Mouse (Mus musculus) cerebellum, adult 2 months (tissue): ENCODE measurements at regions not wholly inside any gene's neighbourhood (a gene's known extent, or its start where the extent isn't known, plus 50 kb on each side); places are given as distances from the start of the nearest gene placed in this dataset.

Experiments
- DNase-seq, 2 experiments: peaks; one replicate each; pipeline ENCODE4 v3.0.0; 2021
- H3K27ac ChIP-seq: fragments of 200-500 bp; 2 replicates; pipeline ENCODE4 v1.5.1; 2012; ENCODE audit warnings: low read length, control low read depth, inconsistent platforms; ENCODE audit not compliant: insufficient read depth
- H3K27me3 ChIP-seq: fragments of 200-500 bp; 2 replicates; pipeline ENCODE4 v1.6.1; 2012; ENCODE audit warnings: inconsistent platforms, mild to moderate bottlenecking, low read length, moderate library complexity; ENCODE audit not compliant: control insufficient read depth, insufficient read depth
- H3K4me1 ChIP-seq: fragments of 200-500 bp; 2 replicates; pipeline ENCODE4 v1.6.1; 2011; ENCODE audit warnings: low read length; ENCODE audit not compliant: control insufficient read depth, insufficient read depth
- H3K4me3 ChIP-seq: fragments of 200-500 bp; replicated peaks from 2 replicates; pipeline ENCODE3; 2011; ENCODE audit warnings: mild to moderate bottlenecking, low read depth, low read length, control low read depth; ENCODE audit not compliant: insufficient read depth
- CTCF ChIP-seq: fragments of 200-500 bp; IDR thresholded peaks from 2 replicates; pipeline ENCODE4 v1.5.1; 2011; ENCODE audit warnings: low read depth, mild to moderate bottlenecking, control low read depth, low read length, moderate library complexity, borderline replicate concordance; ENCODE audit not compliant: insufficient read depth
- POLR2A ChIP-seq: fragments of 200-500 bp; IDR thresholded peaks from 2 replicates; pipeline ENCODE4 v1.6.1; 2011; ENCODE audit warnings: low read length, control low read depth, borderline replicate concordance; ENCODE audit not compliant: insufficient read depth
- WGBS: fragments of 180-500 bp; shearing (Covaris S2); methylation state at CpG from one replicate; pipeline ENCODE4 v1.1.7; 2018; 5-methylcytosine and 5-hydroxymethylcytosine counted together

- no peak for DNase-seq
- Histone ChIP-seq H3K4me1 (no peaks in the 10 kb centered on the region), H3K27ac (no peak overlapping the region), H3K27me3 (no peaks in the 10 kb centered on the region), H3K4me3 (no peak overlapping the region)
- TF ChIP-seq CTCF (no peak), POLR2A (no peak)
- WGBS, result 68% methylated on average over 4 of the region's 4 CpGs
These were observed 56.8 kb upstream of the Cnih3 start for GRCm38 (mm10) chr1:181295651-181296050.

- no peak overlapping the region for H3K27ac ChIP-seq
- TF ChIP-seq CTCF, result no peak
- no peak for TF ChIP-seq POLR2A
- no peaks in the 10 kb centered on the region for H3K27me3 ChIP-seq
- DNase-seq, result no peak
- 66% methylated on average over 5 of the region's 5 CpGs for WGBS
- H3K4me3 ChIP-seq, result no peak overlapping the region
- no peaks in the 10 kb centered on the region for H3K4me1 ChIP-seq
These were observed 54.4 kb upstream of the Cnih3 start for GRCm38 (mm10) chr1:181298063-181298462.

DNA sequence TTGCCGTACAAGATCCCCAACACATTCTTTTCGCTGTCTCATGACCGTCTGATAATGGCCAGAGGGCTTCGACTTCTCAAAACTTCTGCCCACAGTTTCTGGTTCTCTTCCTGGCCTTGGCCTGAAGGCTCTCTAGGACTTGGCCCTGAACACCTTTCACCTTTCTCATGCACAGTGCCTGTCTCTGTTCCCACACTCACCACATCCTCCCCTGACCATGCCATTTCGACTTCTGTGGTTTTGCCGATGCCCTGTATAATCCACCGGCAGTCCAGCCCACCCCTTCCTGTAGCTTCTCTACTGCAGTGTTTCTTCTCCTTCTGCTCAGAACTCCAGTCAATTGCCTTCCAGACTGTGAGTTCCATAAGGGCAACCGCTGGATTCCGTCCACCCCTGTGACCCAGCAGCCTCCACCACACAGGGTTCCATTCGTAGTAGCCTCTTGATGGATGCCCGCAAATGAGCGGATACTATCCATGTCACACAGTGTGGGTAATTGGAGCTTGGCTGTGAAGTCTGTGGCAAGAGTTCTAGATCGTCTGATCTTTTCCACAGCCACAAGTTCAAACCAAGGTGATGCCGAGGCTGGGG lies 53.3 kb upstream of the Cnih3 start:
- DNase-seq, result no peak
- Histone ChIP-seq H3K27me3 (no peaks in the 10 kb centered on the region), H3K4me3 (no peak overlapping the region), H3K27ac (no peak overlapping the region), H3K4me1 (no peaks in the 10 kb centered on the region)
- 94% methylated on average over 14 of the region's 14 CpGs for WGBS
- TF ChIP-seq CTCF (no peak), POLR2A (no peak)

DNA sequence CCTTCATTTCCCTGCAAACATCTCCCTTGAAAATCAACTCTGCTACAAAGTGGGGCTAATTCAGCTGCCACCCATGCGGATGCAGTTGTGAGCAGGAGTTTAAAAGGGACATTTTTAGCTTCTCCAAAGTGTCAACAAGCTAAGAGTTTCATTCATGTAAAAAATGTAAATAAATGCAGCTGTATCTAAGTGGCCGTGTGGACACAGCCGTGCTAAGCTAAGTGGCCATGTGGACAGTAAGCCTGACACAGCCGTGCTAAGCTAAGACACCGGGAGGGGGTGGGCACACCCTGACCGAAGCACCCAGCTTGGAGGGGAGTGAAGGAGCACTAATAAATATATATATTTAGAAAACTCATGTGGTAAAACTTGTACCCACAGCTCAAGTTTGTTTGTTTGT lies 52.6 kb upstream of the Cnih3 start:
- no peak for DNase-seq
- Histone ChIP-seq H3K27me3 (no peaks in the 10 kb centered on the region), H3K4me1 (no peaks in the 10 kb centered on the region), H3K27ac (no peak overlapping the region), H3K4me3 (no peak overlapping the region)
- WGBS, result 86% methylated on average over 6 of the region's 6 CpGs
- TF ChIP-seq POLR2A (no peak), CTCF (no peak)

DNA sequence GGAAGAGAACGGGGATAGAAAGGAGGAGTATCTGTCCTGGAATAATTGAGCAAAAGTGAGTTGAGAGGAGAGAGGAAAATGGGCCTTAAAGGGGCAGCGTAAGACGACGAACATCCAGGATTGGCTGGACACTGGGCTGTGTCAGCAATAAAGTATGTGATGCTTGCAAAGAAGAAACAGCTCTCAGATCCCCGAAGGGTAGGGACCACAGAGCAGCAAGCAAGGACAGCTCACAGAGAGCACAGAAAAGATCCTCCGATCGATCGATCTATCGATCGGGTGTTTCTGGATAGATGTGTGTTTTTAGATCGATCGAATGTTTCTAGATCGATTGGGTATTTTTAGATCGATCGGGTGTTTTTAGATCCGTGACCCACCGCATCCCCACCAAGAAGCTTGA lies 50.3 kb upstream of the Cnih3 start:
- H3K4me3 ChIP-seq, result no peak overlapping the region
- no peaks in the 10 kb centered on the region for H3K4me1 ChIP-seq
- no peak for DNase-seq
- no peak overlapping the region for H3K27ac ChIP-seq
- 95% methylated on average over 17 of the region's 17 CpGs for WGBS
- TF ChIP-seq POLR2A, result no peak
- no peak for TF ChIP-seq CTCF
- H3K27me3 ChIP-seq, result no peaks in the 10 kb centered on the region
